Mouse (Mus musculus) neural tube, embryonic 14.5 days (tissue): ENCODE measurements around the gene Pnkp. TPM values are rescaled to one million over a fixed set of nuclear protein-coding genes. Genes with fewer than 3 reads are reported as not detected.

Source experiments
- ATAC-seq: fragments of 200-750 bp; cut with Nextera tagmentation; 2 replicates; pipeline ENCODE4 v1.8.0; 2017; ENCODE audit warnings: low read depth, mild to moderate bottlenecking, moderate TSS enrichment, moderate library complexity
- H3K27ac ChIP-seq: fragments of 300-500 bp; sonication (generic); 2 replicates; pipeline ENCODE4 v1.5.1; 2014; ENCODE audit warnings: low read depth, mild to moderate bottlenecking, control low read depth, low read length, moderate library complexity, mixed read lengths
- H3K27me3 ChIP-seq: fragments of 300-500 bp; sonication (generic); 2 replicates; pipeline ENCODE4 v1.6.1; 2014; ENCODE audit warnings: low read length; ENCODE audit not compliant: control insufficient read depth, insufficient read depth
- H3K36me3 ChIP-seq: fragments of 300-500 bp; sonication (generic); 2 replicates; pipeline ENCODE4 v1.6.1; 2014; ENCODE audit warnings: low read length, mixed read lengths; ENCODE audit not compliant: control insufficient read depth, insufficient read depth
- H3K4me1 ChIP-seq: fragments of 300-500 bp; sonication (generic); 2 replicates; pipeline ENCODE4 v1.6.1; 2014; ENCODE audit warnings: low read length; ENCODE audit not compliant: control insufficient read depth, insufficient read depth
- H3K4me2 ChIP-seq: fragments of 300-500 bp; sonication (generic); 2 replicates; pipeline ENCODE4 v1.6.1; 2014; ENCODE audit warnings: mild to moderate bottlenecking, low read depth, low read length, control low read depth
- H3K4me3 ChIP-seq: fragments of 300-500 bp; sonication (generic); 2 replicates; pipeline ENCODE4 v1.5.1; 2014; ENCODE audit warnings: low read depth, low read length, control low read depth, mixed read lengths
- H3K9ac ChIP-seq: fragments of 300-500 bp; sonication (generic); replicated peaks from 2 replicates; pipeline ENCODE4 v1.6.1; 2014; ENCODE audit warnings: low read depth, mild to moderate bottlenecking, control low read depth, low read length, mixed read lengths
- H3K9me3 ChIP-seq: fragments of 300-500 bp; sonication (generic); 2 replicates; pipeline ENCODE4 v1.6.1; 2016; ENCODE audit warnings: low read length; ENCODE audit not compliant: control insufficient read depth
- WGBS: fragments of 180-500 bp; shearing (Covaris S2); extraction: QIAGEN DNeasy Blood & Tissue Kit; methylation state at CpG from one replicate; pipeline ENCODE4 v1.1.7; 2014; 5-methylcytosine and 5-hydroxymethylcytosine counted together
- polyA plus RNA-seq: library from polyadenylated mRNA; unstranded; fragments of >200 nt; fragmentation: Nextera tagmentation; extraction: Ambion mirVana; gene quantifications from 2 replicates; pipeline ENCODE4 v1.2.1, GENCODE M21; 2014

Pnkp gene
- polyA plus RNA-seq, 1 experiment from 2014 or later: 27.1 TPM

DNA sequence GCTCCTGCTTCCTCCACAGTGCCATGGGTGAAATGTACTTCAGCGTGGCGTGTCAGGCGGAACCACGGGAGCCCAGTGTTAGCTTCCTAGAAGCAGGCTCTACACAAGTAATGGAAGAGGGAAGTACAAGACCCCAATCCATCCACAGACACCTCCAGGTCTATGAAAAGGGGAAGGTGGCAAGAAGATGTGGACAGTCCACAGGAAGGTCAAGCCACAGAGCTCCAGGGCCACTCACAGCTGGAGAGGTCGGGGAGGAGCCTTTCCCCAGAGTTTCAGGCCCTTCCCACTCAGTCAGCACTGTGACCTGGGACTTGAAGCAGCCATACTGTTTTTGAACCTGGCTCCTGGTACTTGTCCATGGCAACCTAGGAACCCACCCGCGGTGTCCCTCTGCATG lies 30.0 kb downstream of the Pnkp start:
- Histone ChIP-seq H3K36me3 (peaks cover 40% of the 10 kb centered on the region), H3K4me2 (no peak overlapping the region), H3K27ac (no peak overlapping the region), H3K4me1 (peaks cover 16% of the 10 kb centered on the region; the same call in 1 of the 2 replicates), H3K4me3 (no peak overlapping the region), H3K9me3 (no peaks in the 10 kb centered on the region), H3K27me3 (no peaks in the 10 kb centered on the region), H3K9ac (no peak overlapping the region)
- no peak for ATAC-seq
- 91% methylated on average over 7 of the region's 7 CpGs for WGBS

DNA sequence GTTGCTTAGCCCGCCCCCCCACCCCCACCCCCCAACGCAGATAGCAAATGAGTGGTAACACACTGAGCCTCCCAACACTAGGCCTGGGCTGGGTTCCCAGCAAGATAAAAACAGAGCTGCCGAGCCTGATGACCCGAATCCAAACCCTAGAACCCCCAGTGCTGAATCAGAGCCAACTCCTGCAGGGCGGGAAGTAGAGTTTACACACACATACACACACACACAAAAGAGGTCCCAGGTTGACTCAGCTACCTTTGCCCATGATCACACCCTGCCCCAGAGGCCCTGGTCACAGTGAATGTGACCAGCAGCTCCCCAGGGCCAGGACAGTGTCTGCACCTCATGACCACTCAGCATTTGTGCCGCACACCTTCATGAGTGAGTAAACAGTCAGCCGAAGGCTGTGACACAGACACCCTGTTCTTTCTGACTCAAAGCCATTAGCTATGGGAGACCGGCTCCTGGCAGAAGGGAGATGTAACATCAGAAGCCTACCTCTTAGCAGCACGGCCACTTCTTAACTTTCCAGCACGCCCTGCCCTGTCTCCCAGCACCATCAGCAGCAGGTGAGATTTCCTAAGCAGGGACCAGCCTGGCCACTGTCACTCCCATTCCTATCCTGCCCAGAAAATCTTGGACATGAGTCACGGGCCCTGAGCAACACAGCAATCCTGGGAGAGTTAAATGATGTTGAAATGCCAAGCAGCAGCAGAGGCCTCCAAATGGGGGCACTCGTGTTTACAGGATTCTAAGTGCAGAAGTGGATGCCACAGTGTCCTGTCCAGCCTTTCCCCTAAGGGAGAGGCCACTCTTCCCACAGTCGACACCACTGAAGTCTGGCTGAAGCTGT lies 31.5 kb downstream of the Pnkp start:
- no peak overlapping the region for H3K9ac ChIP-seq
- ATAC-seq: no peak
- H3K27me3 ChIP-seq: no peaks in the 10 kb centered on the region
- H3K4me1 ChIP-seq: peaks cover 22% of the 10 kb centered on the region; the same call in 1 of the 2 replicates
- no peak overlapping the region for H3K27ac ChIP-seq
- H3K9me3 ChIP-seq: no peaks in the 10 kb centered on the region
- 88% methylated on average over 13 of the region's 13 CpGs for WGBS
- H3K4me2 ChIP-seq: no peak overlapping the region
- no peak overlapping the region for H3K4me3 ChIP-seq
- H3K36me3 ChIP-seq: peaks cover 27% of the 10 kb centered on the region

DNA sequence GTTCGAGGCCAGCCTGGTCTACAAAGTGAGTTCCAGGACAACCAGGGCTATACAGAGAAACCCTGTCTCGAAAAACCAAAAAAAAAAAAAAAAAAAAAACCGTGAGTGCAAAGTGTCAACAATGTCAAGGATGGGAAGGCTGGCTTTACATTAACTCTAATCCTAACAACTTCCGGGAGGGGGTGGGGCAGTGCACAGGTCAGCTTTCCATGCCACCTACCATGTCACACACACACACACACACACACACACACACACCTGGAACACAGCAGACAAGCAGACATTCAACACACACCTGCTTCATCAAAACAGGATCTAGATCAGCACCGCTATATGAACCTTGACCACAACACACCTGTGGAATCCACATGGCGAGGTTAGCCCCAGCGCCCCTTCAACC lies 33.2 kb downstream of the Pnkp start:
- peaks cover 15% of the 10 kb centered on the region; the same call in 1 of the 2 replicates for H3K36me3 ChIP-seq
- no peak for ATAC-seq
- H3K9me3 ChIP-seq: no peaks in the 10 kb centered on the region
- H3K4me3 ChIP-seq: peak overlapping the region; percentile 79
- H3K9ac ChIP-seq: no peak overlapping the region
- H3K27me3 ChIP-seq: no peaks in the 10 kb centered on the region
- H3K4me2 ChIP-seq: peak overlapping the region; percentile 83; the same call in 1 of the 2 replicates
- 95% methylated on average over 6 of the region's 7 CpGs for WGBS
- H3K27ac ChIP-seq: no peak overlapping the region
- H3K4me1 ChIP-seq: peaks cover 28% of the 10 kb centered on the region; the same call in 1 of the 2 replicates

DNA sequence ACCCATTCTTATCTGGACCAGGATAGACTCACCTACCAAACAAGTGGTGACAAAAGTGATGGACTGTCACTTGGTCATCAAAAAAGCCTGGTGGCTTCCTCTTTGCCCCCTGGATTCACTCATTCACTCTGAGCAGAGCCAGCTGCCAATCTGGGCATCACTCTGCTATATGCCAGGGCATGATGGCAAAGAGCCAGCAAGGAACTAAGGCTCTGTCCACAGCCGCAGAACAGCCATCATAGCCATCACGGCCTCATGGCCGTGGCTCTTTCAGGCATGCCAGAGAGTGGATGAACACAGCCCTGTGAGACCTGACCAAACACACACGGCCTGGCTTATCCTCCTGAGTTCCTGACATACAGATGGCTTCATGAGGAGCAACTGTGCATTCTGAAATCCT lies 33.8 kb downstream of the Pnkp start:
- H3K9ac ChIP-seq: peak overlapping the region; percentile 1; the same call in 1 of the 2 replicates
- peaks cover 29% of the 10 kb centered on the region; the same call in 1 of the 2 replicates for H3K4me1 ChIP-seq
- H3K4me3 ChIP-seq: peak overlapping the region; percentile 79
- H3K27me3 ChIP-seq: no peaks in the 10 kb centered on the region
- 54% methylated on average over 4 of the region's 4 CpGs for WGBS
- peak overlapping the region; percentile 83 for H3K4me2 ChIP-seq
- H3K36me3 ChIP-seq: peaks cover 11% of the 10 kb centered on the region; the same call in 1 of the 2 replicates
- no peak overlapping the region for H3K27ac ChIP-seq
- no peaks in the 10 kb centered on the region for H3K9me3 ChIP-seq
- ATAC-seq: no peak

DNA sequence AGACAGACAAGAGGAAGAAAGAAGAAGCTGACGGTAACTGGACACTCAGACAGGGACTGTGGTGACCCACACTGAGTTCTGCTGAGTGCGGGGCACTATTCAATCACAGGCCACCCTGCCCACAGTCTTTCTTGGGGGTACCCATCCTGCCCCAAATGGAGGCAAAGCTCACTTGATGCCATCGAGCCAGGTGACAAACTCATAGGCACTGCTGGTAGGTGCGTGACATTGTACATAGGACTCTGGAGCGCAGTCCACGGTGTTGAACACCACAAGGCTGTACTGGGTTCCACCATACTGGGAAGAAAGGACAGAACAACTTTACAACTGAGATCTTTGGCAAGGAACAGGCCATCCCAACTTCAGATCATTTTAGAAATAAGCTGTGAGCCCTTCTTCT lies 34.7 kb downstream of the Pnkp start:
- Histone ChIP-seq H3K4me2 (peak overlapping the region; percentile 83), H3K4me3 (peak overlapping the region; percentile 79), H3K27ac (peak overlapping the region; percentile 97), H3K36me3 (peaks cover 5% of the 10 kb centered on the region; the same call in 1 of the 2 replicates), H3K27me3 (no peaks in the 10 kb centered on the region), H3K9me3 (no peaks in the 10 kb centered on the region), H3K9ac (peak overlapping the region; percentile 86), H3K4me1 (peaks cover 32% of the 10 kb centered on the region)
- no peak for ATAC-seq
- 17% methylated on average over 6 of the region's 6 CpGs for WGBS

DNA sequence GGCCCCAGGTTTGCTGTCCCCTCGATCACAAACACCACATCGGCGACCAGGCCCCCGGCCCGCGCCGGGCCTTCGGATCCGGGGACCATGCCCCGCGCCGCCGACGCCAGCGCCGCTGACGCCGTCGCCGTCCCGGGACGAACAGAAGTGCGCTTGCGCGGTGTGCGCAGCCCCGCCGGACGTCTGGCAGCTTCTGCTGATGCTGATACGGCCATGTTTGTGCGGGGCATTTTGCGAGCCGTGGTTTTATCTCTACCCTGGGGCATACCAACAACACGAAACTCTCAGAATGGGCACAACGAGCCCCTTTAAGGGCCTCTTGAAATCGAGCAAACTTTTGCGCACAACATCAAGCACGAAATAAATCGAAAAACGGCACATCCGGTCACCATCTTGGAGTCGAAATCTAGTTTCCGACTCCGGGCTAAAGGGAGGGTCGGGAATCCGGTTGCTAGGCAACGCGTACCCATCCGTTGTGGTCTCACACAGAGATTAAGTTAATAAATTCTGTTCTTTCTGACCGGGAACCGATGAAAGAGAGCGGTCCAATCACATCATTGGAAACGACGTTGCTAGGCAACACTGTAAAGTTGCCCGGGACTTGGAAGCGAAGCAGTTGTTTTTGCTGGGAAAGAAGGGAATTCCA lies 35.5 kb downstream of the Pnkp start, which contains the start of gene Med25:
Gene Med25 (minus strand): TSS at position 437 of the 646 bp plus-strand sequence.
- Histone ChIP-seq H3K36me3 (peaks cover 5% of the 10 kb centered on the region; the same call in 1 of the 2 replicates), H3K4me1 (peaks cover 39% of the 10 kb centered on the region), H3K4me3 (peak within 1 kb of the TSS; percentile 79), H3K27ac (peak within 1 kb of the TSS; percentile 97), H3K9ac (peak within 1 kb of the TSS; percentile 86), H3K4me2 (peak within 1 kb of the TSS; percentile 83), H3K27me3 (no peaks in the 10 kb centered on the region), H3K9me3 (no peaks in the 10 kb centered on the region)
- peak; percentile 76 for ATAC-seq
- WGBS: under 1% methylated on average over 56 of the region's 56 CpGs

DNA sequence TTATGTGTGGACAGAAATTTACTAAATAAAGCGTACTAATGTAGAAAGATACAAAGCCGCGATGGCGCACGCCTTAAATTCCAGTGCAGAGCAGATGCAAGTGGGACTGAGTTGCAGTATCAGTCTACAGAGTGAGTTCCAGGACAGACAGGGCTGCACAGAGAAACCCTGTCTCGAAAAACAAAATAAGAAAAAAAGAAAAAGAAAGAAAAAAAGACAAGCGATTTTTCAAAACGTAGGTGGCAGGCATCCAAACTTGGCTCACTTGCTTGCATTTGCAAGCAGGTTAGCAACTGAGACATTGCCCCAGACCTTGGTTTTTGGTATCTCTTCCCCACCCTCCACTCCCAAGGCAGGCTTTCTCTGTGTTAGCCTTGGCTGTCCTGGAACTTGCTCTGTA lies 36.3 kb downstream of the Pnkp start:
- Histone ChIP-seq H3K4me3 (peak overlapping the region; percentile 79), H3K4me1 (peaks cover 41% of the 10 kb centered on the region)
- ATAC-seq: no peak

DNA sequence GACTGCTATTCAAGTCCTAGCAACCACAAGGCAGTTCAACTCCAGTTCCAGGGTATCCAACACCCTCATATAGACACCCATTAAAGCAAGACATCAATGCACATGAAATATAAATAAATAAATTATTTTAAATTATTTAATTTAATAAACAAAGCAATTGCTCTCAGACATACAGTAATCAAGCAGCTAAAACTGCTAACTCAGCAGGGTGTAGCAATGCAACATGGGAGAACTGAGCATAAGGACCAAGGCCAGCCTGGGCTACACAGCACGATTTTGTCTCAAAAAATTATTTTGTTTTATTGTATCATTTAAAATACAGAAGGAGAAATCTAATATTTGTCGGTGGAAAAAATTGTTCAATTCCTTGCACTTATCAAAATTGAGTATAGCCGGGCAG lies 37.2 kb downstream of the Pnkp start:
- ATAC-seq: no peak
- WGBS: 93% methylated on average over 3 of the region's 3 CpGs
- H3K27ac ChIP-seq: peak overlapping the region; percentile 84; the same call in 1 of the 2 replicates
- H3K4me2 ChIP-seq: no peak overlapping the region
- H3K4me3 ChIP-seq: no peak overlapping the region
- no peaks in the 10 kb centered on the region for H3K36me3 ChIP-seq
- no peaks in the 10 kb centered on the region for H3K27me3 ChIP-seq
- H3K9me3 ChIP-seq: no peaks in the 10 kb centered on the region
- H3K4me1 ChIP-seq: peaks cover 38% of the 10 kb centered on the region
- no peak overlapping the region for H3K9ac ChIP-seq

More for the DNA sequence above, 36.3 kb downstream of the Pnkp start:
- Histone ChIP-seq H3K27me3 (no peaks in the 10 kb centered on the region), H3K9me3 (no peaks in the 10 kb centered on the region), H3K9ac (no peak overlapping the region), H3K36me3 (peaks cover 5% of the 10 kb centered on the region; the same call in 1 of the 2 replicates), H3K4me2 (peak overlapping the region; percentile 83), H3K27ac (peak overlapping the region; percentile 82)
- 6% methylated on average over 8 of the region's 8 CpGs for WGBS
